Mouse (Mus musculus): ENCODE data around the gene Setd1b. TPM values are rescaled to one million over a fixed set of nuclear protein-coding genes. Genes with fewer than 3 reads are reported as not detected.

Setd1b gene
- total RNA-seq, 4 experiments from 2014 or later, result 24.2 to 40.1 (median 32.6) TPM

GRCm38 (mm10) chr5:123140694-123141554, 1.1 kb upstream of the Setd1b start:
- peak; percentile 91 for DNase-seq

- DNase-seq, result no peak
Observed at GRCm38 (mm10) chr5:123141555-123142160, 335 bp upstream of the Setd1b start.

- no peak for DNase-seq
Observed at GRCm38 (mm10) chr5:123143251-123143970, 1.4 kb downstream of the Setd1b start.

GRCm38 (mm10) chr5:123143971-123144745, 2.2 kb downstream of the Setd1b start:
- DNase-seq, result no peak

- no peak for DNase-seq
Observed at GRCm38 (mm10) chr5:123144746-123145590, 3.0 kb downstream of the Setd1b start.

- DNase-seq, result no peak
Observed at GRCm38 (mm10) chr5:123146357-123146756, 4.4 kb downstream of the Setd1b start.

GRCm38 (mm10) chr5:123147569-123147968, 5.6 kb downstream of the Setd1b start:
- DNase-seq, result no peak

GRCm38 (mm10) chr5:123148073-123148722, 6.2 kb downstream of the Setd1b start:
- no peak for DNase-seq

GRCm38 (mm10) chr5:123149451-123150400, 7.7 kb downstream of the Setd1b start:
- peak; percentile 85 for DNase-seq

GRCm38 (mm10) chr5:123150641-123151040, 8.6 kb downstream of the Setd1b start:
- DNase-seq, result no peak

GRCm38 (mm10) chr5:123151077-123151476, 9.1 kb downstream of the Setd1b start:
- no peak for DNase-seq

- DNase-seq, result no peak
Observed at GRCm38 (mm10) chr5:123151707-123152362, 9.8 kb downstream of the Setd1b start.

- no peak for DNase-seq
Observed at GRCm38 (mm10) chr5:123152901-123153300, 10.9 kb downstream of the Setd1b start.

GRCm38 (mm10) chr5:123155425-123155824, 13.4 kb downstream of the Setd1b start:
- DNase-seq, result no peak

GRCm38 (mm10) chr5:123156763-123157162, 14.8 kb downstream of the Setd1b start:
- DNase-seq, result no peak

- no peak for DNase-seq
Observed at GRCm38 (mm10) chr5:123157972-123158371, 16.0 kb downstream of the Setd1b start.

GRCm38 (mm10) chr5:123159446-123159845, 17.5 kb downstream of the Setd1b start:
- peak; percentile 78 for DNase-seq

GRCm38 (mm10) chr5:123159866-123160265, 17.9 kb downstream of the Setd1b start:
- DNase-seq, result no peak

- peak; percentile 72 for DNase-seq
Observed at GRCm38 (mm10) chr5:123160341-123160740, 18.3 kb downstream of the Setd1b start.
